Mouse (Mus musculus) gastrocnemius, postnatal 36 days (tissue): ENCODE data around the gene Prpf6. TPM values are rescaled to one million over a fixed set of nuclear protein-coding genes. Genes with fewer than 3 reads are reported as not detected.

Experiments
- DNase-seq, 2 experiments: peaks; one replicate each; pipeline ENCODE4 v3.0.0; 2022
- intact Hi-C: fragments of 180-260 bp; cut with DNase I; formaldehyde crosslinking; loops from one replicate; pipeline ENCODE4 v1.15.1; 2025
- total RNA-seq, 2 experiments: library from RNA; stranded (reverse); gene quantifications; 2 replicates each; pipeline ENCODE4 v1.2.3; 2021

Gene Prpf6
- total RNA-seq, 2 experiments from 2014 or later: 23.0 to 29.8 TPM

- intact Hi-C loops: no loop called here
Measured at GRCm38 (mm10) chr2:181677755-181678098, 86.1 kb downstream of the Prpf6 start.

GRCm38 (mm10) chr2:181678780-181679179 is 87.1 kb downstream of the Prpf6 start:
- intact Hi-C loops: no loop called here
- peak; percentile 59 to 62 for DNase-seq

More at GRCm38 (mm10) chr2:181677755-181678098, 86.1 kb downstream of the Prpf6 start:
- no peak for DNase-seq

GRCm38 (mm10) chr2:181679951-181680715 is 88.5 kb downstream of the Prpf6 start, which contains the start of gene Tcea2:
Gene Tcea2, plus strand, starts transcription at chr2:181680310.
- intact Hi-C loops: no loop called here
- DNase-seq: peak; percentile 55 to 70

GRCm38 (mm10) chr2:181680716-181681117 is 89.0 kb downstream of the Prpf6 start:
- intact Hi-C loops: no loop called here
- no peak for DNase-seq

- intact Hi-C loops: no loop called here
- DNase-seq: no peak
Measured at GRCm38 (mm10) chr2:181681978-181682377, 90.3 kb downstream of the Prpf6 start.

- intact Hi-C loops: no loop called here
- DNase-seq: no peak
Measured at GRCm38 (mm10) chr2:181683381-181683780, 91.7 kb downstream of the Prpf6 start.

GRCm38 (mm10) chr2:181684713-181685112 is 93.0 kb downstream of the Prpf6 start:
- intact Hi-C loops: no loop called here
- DNase-seq: no peak

- intact Hi-C loops: no loop called here
- no peak for DNase-seq
Measured at GRCm38 (mm10) chr2:181685686-181686085, 94.0 kb downstream of the Prpf6 start.

- intact Hi-C loops: no loop called here
- DNase-seq: no peak
Measured at GRCm38 (mm10) chr2:181687586-181687985, 95.9 kb downstream of the Prpf6 start.

GRCm38 (mm10) chr2:181689466-181690160 is 97.9 kb downstream of the Prpf6 start:
- intact Hi-C loops: loop anchor here (10.0 kb wide), 1 partner anchor 175 kb away; the partner anchor contains the start of gene Polr3k
- no peak for DNase-seq

GRCm38 (mm10) chr2:181691083-181691482 is 99.4 kb downstream of the Prpf6 start:
- intact Hi-C loops: loop anchor here (10.0 kb wide), 1 partner anchor 174 kb away; the partner anchor contains the start of gene Polr3k
- no peak for DNase-seq

- no peak for DNase-seq
- intact Hi-C loops: loop anchor here (10.0 kb wide), 1 partner anchor 173 kb away; the partner anchor contains the start of gene Polr3k
Measured at GRCm38 (mm10) chr2:181691571-181691970, 99.9 kb downstream of the Prpf6 start.

GRCm38 (mm10) chr2:181692304-181692703 is 100.6 kb downstream of the Prpf6 start:
- DNase-seq: no peak
- intact Hi-C loops: loop anchor here (10.0 kb wide), 1 partner anchor 172 kb away; the partner anchor contains the start of gene Polr3k

GRCm38 (mm10) chr2:181693339-181694280 is 101.9 kb downstream of the Prpf6 start, which contains the start of gene Rgs19:
Gene Rgs19, minus strand, starts transcription at chr2:181693977.
- peak; percentile 69 to 76 for DNase-seq
- intact Hi-C loops: loop anchor here (10.0 kb wide), 1 partner anchor 171 kb away; the partner anchor contains the start of gene Polr3k

- intact Hi-C loops: loop anchor here (10.0 kb wide), 1 partner anchor 170 kb away; the partner anchor contains the start of gene Polr3k
- DNase-seq: no peak
Measured at GRCm38 (mm10) chr2:181694581-181694980, 102.9 kb downstream of the Prpf6 start.

GRCm38 (mm10) chr2:181695776-181696175 is 104.1 kb downstream of the Prpf6 start:
- no peak for DNase-seq
- intact Hi-C loops: loop anchor here (10.0 kb wide), 1 partner anchor 169 kb away; the partner anchor contains the start of gene Polr3k

- no peak for DNase-seq
- intact Hi-C loops: loop anchor here (10.0 kb wide), 1 partner anchor 168 kb away; the partner anchor contains the start of gene Polr3k
Measured at GRCm38 (mm10) chr2:181696801-181697420, 105.2 kb downstream of the Prpf6 start.

GRCm38 (mm10) chr2:181698241-181698640 is 106.6 kb downstream of the Prpf6 start, which contains the start of gene Lkaaear1:
Gene Lkaaear1, minus strand, starts transcription at chr2:181698442.
- intact Hi-C loops: loop anchor here (10.0 kb wide), 1 partner anchor 167 kb away; the partner anchor contains the start of gene Polr3k
- no peak for DNase-seq
